In the genomic region with DNA sequence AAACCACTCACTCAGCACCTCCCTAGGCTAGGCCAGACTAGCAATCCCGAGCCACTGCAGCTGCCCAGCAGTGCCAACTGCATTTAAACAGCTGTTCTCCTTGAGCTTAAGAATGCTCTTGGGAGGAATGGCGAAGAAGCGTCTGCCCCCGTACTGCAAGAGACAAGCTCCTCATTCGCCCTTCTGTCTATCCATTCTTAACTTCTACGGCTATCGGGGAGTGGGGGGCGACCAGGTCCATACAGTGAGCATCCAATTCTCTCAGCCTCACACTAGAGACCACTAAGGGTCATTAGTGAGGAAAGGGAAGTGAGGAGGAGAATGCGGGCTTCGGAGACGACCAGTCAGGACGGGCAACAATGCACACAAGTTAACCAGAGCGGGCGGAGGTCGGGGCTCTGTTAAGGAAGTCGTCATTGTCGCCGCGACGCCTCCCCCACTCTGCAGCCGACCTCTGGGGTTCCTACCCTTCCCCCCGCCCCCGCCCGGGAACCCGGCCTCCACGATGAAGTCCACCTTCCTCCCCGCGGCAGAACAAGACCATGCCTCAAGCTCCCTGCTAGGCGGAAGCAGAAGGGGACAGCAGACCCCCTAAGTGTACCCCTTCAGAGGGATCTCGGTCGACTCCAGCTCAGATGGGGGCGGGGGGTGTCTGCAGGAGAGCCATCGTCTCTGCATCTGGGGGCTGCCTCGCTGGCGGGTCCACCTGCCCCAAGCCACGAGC, we compare ENCODE assay signal across 8 mouse cellular contexts. TPM values are rescaled to one million over a fixed set of nuclear protein-coding genes. Genes with fewer than 3 reads are reported as not detected.
DNase-seq lines count a peak whose midpoint lies in the region; ATAC-seq and TF ChIP-seq lines count a peak whose summit lies in the region.

A gene (plus strand): TSS at position 484 of the 724 bp plus-strand sequence.

- DNase-seq in adrenal gland, postnatal 14 days: peak; percentile 83
- DNase-seq in heart, postnatal 4 days: peak; percentile 77
- no peak for DNase-seq in layer of hippocampus, adult 8-10 months (ENCODE audit: low spot score in 2 of 2)
- peak; percentile 90 for DNase-seq in lung, postnatal 0 days (ENCODE audit: low spot score)
- peak; percentile 32 for DNase-seq in ovary, postnatal 14 days (ENCODE audit: low spot score)
- DNase-seq in urinary bladder, postnatal 14 days (ENCODE audit: low spot score): peak; percentile 58

- H3K9ac ChIP-seq in ES-Bruce4 (ENCODE audit: low read depth, poor library complexity, severe bottlenecking): peak within 1 kb of the TSS; percentile 89
- H3K9ac ChIP-seq in forebrain, embryonic 13.5 days: peak within 1 kb of the TSS; percentile 90
- peak within 1 kb of the TSS; percentile 82 for H3K9ac ChIP-seq in lung, postnatal 0 days (replicated peaks; ENCODE audit: low read depth)

- H3K4me3 ChIP-seq in ES-Bruce4 (ENCODE audit: low read depth, low read length): peak within 1 kb of the TSS; percentile 100
- H3K4me3 ChIP-seq in forebrain, embryonic 13.5 days: peak within 1 kb of the TSS; percentile 96
- peak within 1 kb of the TSS; percentile 98 for H3K4me3 ChIP-seq in lung, postnatal 0 days (ENCODE audit: low read depth, low read length)

- H3K9me3 ChIP-seq in ES-Bruce4 (replicated peaks; ENCODE audit: control insufficient read depth, insufficient read depth, low read length, poor library complexity, severe bottlenecking): no peaks in the 10 kb centered on the region
- H3K9me3 ChIP-seq in forebrain, embryonic 13.5 days (replicated peaks): no peaks in the 10 kb centered on the region
- no peaks in the 10 kb centered on the region for H3K9me3 ChIP-seq in lung, postnatal 0 days (ENCODE audit: low read length)

- TF ChIP-seq EP300 in ES-Bruce4 (IDR thresholded peaks at IDR 0.05; ENCODE audit: insufficient read depth, low read depth, low read length): no peak
- no peak for TF ChIP-seq EP300 in lung, postnatal 0 days (IDR thresholded peaks at IDR 0.05)

- WGBS in forebrain, embryonic 13.5 days: under 1% methylated on average over 36 of the region's 36 CpGs
- WGBS in lung, postnatal 0 days: 0% methylated on average over 32 of the region's 36 CpGs

- H3K27ac ChIP-seq in ES-Bruce4 (ENCODE audit: insufficient read depth, low read length): peak within 1 kb of the TSS; percentile 95
- H3K27ac ChIP-seq in forebrain, embryonic 13.5 days: peak within 1 kb of the TSS; percentile 85
- H3K27ac ChIP-seq in lung, postnatal 0 days (ENCODE audit: low read length): peak within 1 kb of the TSS; percentile 97

- ATAC-seq in forebrain, embryonic 13.5 days: peak; percentile 62
- ATAC-seq in lung, postnatal 0 days: peak; percentile 77

- no peaks in the 10 kb centered on the region for H3K36me3 ChIP-seq in ES-Bruce4 (ENCODE audit: control insufficient read depth, insufficient read depth, low read length, poor library complexity, severe bottlenecking)
- H3K36me3 ChIP-seq in forebrain, embryonic 13.5 days (ENCODE audit: poor library complexity, severe bottlenecking): 0 out of 2 replicates have a peak, but pooled peaks cover 9% of the 10 kb centered on the region
- no peaks in the 10 kb centered on the region for H3K36me3 ChIP-seq in lung, postnatal 0 days (ENCODE audit: insufficient read depth, low read length)

- no peak for TF ChIP-seq CTCF in ES-Bruce4 (IDR thresholded peaks at IDR 0.05; ENCODE audit: low read depth, low read length)
- no peak for TF ChIP-seq CTCF in lung, postnatal 0 days (IDR thresholded peaks at IDR 0.05)

- TF ChIP-seq POLR2A in ES-Bruce4 (IDR thresholded peaks at IDR 0.05; ENCODE audit: insufficient read depth, low read length): no peak

- H3K4me2 ChIP-seq in forebrain, embryonic 13.5 days: peak within 1 kb of the TSS; percentile 88
- H3K4me2 ChIP-seq in lung, postnatal 0 days (replicated peaks; ENCODE audit: low read depth, low read length): peak within 1 kb of the TSS; percentile 83

- no peaks in the 10 kb centered on the region for H3K27me3 ChIP-seq in ES-Bruce4 (ENCODE audit: control insufficient read depth, insufficient read depth, low read length, poor library complexity, severe bottlenecking)
- H3K27me3 ChIP-seq in forebrain, embryonic 13.5 days: no peaks in the 10 kb centered on the region
- no peaks in the 10 kb centered on the region for H3K27me3 ChIP-seq in lung, postnatal 0 days (replicated peaks; ENCODE audit: insufficient read depth, low read length)

- H3K4me1 ChIP-seq in ES-Bruce4 (ENCODE audit: control insufficient read depth, insufficient read depth, low read length): no peaks in the 10 kb centered on the region
- peaks cover 28% of the 10 kb centered on the region for H3K4me1 ChIP-seq in forebrain, embryonic 13.5 days
- peaks cover 8% of the 10 kb centered on the region; the same call in 1 of the 2 replicates for H3K4me1 ChIP-seq in lung, postnatal 0 days (ENCODE audit: insufficient read depth, low read depth, low read length)

RNA-seq across cellular contexts. Expression of the gene that starts here (rescaled TPM):
- 29.1 and 30.0 TPM in 2 replicates for polyA plus RNA-seq in ES-Bruce4 (2011; ENCODE audit: insufficient read depth, insufficient read length, low read depth, missing spikeins)
- 41.1 and 44.4 TPM in 2 replicates for total RNA-seq in adrenal gland, postnatal 14 days (2021)
- 94.7 and 101 TPM in 2 replicates for polyA plus RNA-seq in forebrain, embryonic 13.5 days (2015; fragmentation: Nextera tagmentation; extraction: Ambion mirVana)
- 10 to 100 TPM; 53.7 to 57.7 TPM for total RNA-seq in heart, postnatal 4 days (2021)
- total RNA-seq in layer of hippocampus, adult 8-10 months (2022): 10 to 100 TPM; 11.7 to 13.4 (median 12.1) TPM
- 58.6 and 59.9 TPM in 2 replicates for polyA plus RNA-seq in lung, postnatal 0 days (2015; fragmentation: Nextera tagmentation; extraction: Ambion mirVana)

Comparison
In these comparisons a context has a peak if more than half of its experiments do, and no peak if none do; other contexts are left out.
1. DNase-seq: peak in adrenal gland, postnatal 14 days (single experiment), heart, postnatal 4 days (single experiment), lung, postnatal 0 days (single experiment), ovary, postnatal 14 days (single experiment) and urinary bladder, postnatal 14 days (single experiment); none in layer of hippocampus, adult 8-10 months (0 of 2).
2. Peak in every context shown above with its lines, with median percentiles within 50 percentile points of each other: H3K27ac ChIP-seq, H3K4me3 ChIP-seq and H3K9ac ChIP-seq.